Mouse (Mus musculus): ENCODE data around the gene Ncoa5. TPM values are rescaled to one million over a fixed set of nuclear protein-coding genes. Genes with fewer than 3 reads are reported as not detected.
A peak's percentile ranks its signal among the peaks of the same experiment; 100 is the strongest.

Ncoa5 gene
- total and polyA plus RNA-seq, 2 experiments from 2014 or later = 65.5 to 74.5 TPM

DNA sequence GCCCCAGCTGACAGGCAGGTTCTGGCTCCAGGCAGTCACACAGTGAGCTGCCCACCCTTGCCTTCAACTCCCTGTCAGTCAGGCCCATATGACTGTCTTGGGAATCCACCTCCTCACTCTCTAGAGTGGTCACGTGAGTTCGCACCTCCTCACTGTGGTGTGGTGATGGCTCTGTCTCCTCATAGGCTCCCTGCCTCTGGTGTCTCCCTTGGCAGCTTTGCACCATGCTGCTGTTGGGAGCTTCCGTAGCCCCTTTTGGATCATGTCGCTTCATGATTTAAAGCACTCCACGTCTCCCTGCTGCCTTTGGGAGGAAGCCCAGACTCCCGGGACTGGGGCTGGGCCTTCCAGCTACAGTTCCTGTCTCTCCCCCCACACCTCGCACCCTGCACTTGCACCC lies 29.8 kb upstream of the Ncoa5 start:
- Histone ChIP-seq H3K4me3 (ENCODE audit: low read depth, low read length) (no peak overlapping the region), H3K9me3 (ENCODE audit: low read length) (no peaks in the 10 kb centered on the region), H3K4me1 (ENCODE audit: insufficient read depth, low read length) (no peaks in the 10 kb centered on the region), H3K36me3 (ENCODE audit: insufficient read depth, low read length) (no peaks in the 10 kb centered on the region), H3K27ac (ENCODE audit: low read depth, low read length) (no peak overlapping the region), H3K27me3 (ENCODE audit: insufficient read depth, low read length) (no peaks in the 10 kb centered on the region), H3K4me2 (ENCODE audit: low read depth, low read length, poor library complexity, severe bottlenecking) (no peak overlapping the region), H3K9ac (replicated peaks; ENCODE audit: low read length, poor library complexity, severe bottlenecking) (no peak overlapping the region)
- ATAC-seq (ENCODE audit: low FRiP score) = no peak
- 71% methylated on average over 7 of the region's 7 CpGs for WGBS
- no peak for DNase-seq (ENCODE audit: low spot score)
- TF ChIP-seq CTCF (IDR thresholded peaks at IDR 0.05) = no peak

- TF ChIP-seq CTCF (IDR thresholded peaks at IDR 0.05) = no peak
- Histone ChIP-seq H3K9ac (replicated peaks; ENCODE audit: low read length, poor library complexity, severe bottlenecking) (no peak overlapping the region), H3K4me1 (ENCODE audit: insufficient read depth, low read length) (no peaks in the 10 kb centered on the region), H3K4me3 (ENCODE audit: low read depth, low read length) (no peak overlapping the region), H3K27ac (ENCODE audit: low read depth, low read length) (no peak overlapping the region), H3K9me3 (ENCODE audit: low read length) (no peaks in the 10 kb centered on the region), H3K36me3 (ENCODE audit: insufficient read depth, low read length) (no peaks in the 10 kb centered on the region), H3K27me3 (ENCODE audit: insufficient read depth, low read length) (no peaks in the 10 kb centered on the region), H3K4me2 (ENCODE audit: low read depth, low read length, poor library complexity, severe bottlenecking) (no peak overlapping the region)
- 85% methylated on average over 16 of the region's 16 CpGs for WGBS
- ATAC-seq (ENCODE audit: low FRiP score) (no peak), DNase-seq (ENCODE audit: low spot score) (no peak)
These were observed 27.2 kb upstream of the Ncoa5 start for GRCm38 (mm10) chr2:165061638-165062433.

- ATAC-seq (ENCODE audit: low FRiP score) = no peak
- Histone ChIP-seq H3K9ac (replicated peaks; ENCODE audit: low read length, poor library complexity, severe bottlenecking) (no peak overlapping the region), H3K9me3 (ENCODE audit: low read length) (no peaks in the 10 kb centered on the region), H3K4me1 (ENCODE audit: insufficient read depth, low read length) (no peaks in the 10 kb centered on the region), H3K4me2 (ENCODE audit: low read depth, low read length, poor library complexity, severe bottlenecking) (no peak overlapping the region), H3K27me3 (ENCODE audit: insufficient read depth, low read length) (no peaks in the 10 kb centered on the region), H3K4me3 (ENCODE audit: low read depth, low read length) (no peak overlapping the region), H3K36me3 (ENCODE audit: insufficient read depth, low read length) (no peaks in the 10 kb centered on the region), H3K27ac (ENCODE audit: low read depth, low read length) (no peak overlapping the region)
- 90% methylated on average over 4 of the region's 4 CpGs for WGBS
- TF ChIP-seq CTCF (IDR thresholded peaks at IDR 0.05) = no peak
- DNase-seq (ENCODE audit: low spot score) = no peak
These were observed 25.3 kb upstream of the Ncoa5 start for GRCm38 (mm10) chr2:165059961-165060360.

DNA sequence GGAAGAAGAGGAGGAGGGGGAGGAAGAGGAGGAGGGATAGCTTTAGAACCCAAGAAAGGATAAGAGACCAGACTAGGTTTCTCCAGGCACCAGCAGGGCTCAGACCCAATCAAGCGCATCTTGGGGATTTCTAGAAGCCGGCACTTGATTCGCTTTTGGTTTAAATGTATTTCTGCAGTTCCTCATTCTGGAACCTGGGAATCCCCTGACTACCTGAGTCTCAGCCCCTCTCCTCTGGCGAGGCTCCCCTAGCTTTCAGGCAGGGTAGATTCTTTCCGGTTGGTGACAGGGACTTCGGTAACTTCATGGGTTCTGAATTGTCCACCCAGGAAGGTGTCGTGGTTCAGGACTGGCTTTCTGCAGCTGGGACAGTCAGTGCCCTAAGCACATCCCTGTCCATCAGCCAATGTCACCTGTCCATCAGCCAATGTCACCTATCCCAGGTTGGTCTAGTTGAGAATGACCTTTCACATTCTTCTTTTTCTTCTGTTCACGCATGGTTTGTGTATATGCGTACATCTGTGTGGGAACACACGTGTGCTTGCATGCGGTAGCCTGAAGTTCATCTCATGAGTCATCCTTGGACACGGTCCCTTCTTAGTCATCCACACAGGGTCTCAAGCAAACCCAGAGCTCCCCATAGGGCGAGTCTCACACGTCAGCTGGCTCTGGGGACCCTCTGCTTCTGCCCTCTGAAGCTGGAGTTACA lies 21.9 kb upstream of the Ncoa5 start:
- H3K36me3 ChIP-seq (ENCODE audit: insufficient read depth, low read length) = no peaks in the 10 kb centered on the region
- no peak overlapping the region for H3K4me2 ChIP-seq (ENCODE audit: low read depth, low read length, poor library complexity, severe bottlenecking)
- TF ChIP-seq CTCF (IDR thresholded peaks at IDR 0.05) = no peak
- H3K4me1 ChIP-seq (ENCODE audit: insufficient read depth, low read length) = no peaks in the 10 kb centered on the region
- H3K27ac ChIP-seq (ENCODE audit: low read depth, low read length) = no peak overlapping the region
- H3K9me3 ChIP-seq (ENCODE audit: low read length) = no peaks in the 10 kb centered on the region
- H3K9ac ChIP-seq (replicated peaks; ENCODE audit: low read length, poor library complexity, severe bottlenecking) = no peak overlapping the region
- ATAC-seq (ENCODE audit: low FRiP score) = no peak
- WGBS = 85% methylated on average over 14 of the region's 14 CpGs
- H3K27me3 ChIP-seq (ENCODE audit: insufficient read depth, low read length) = no peaks in the 10 kb centered on the region
- no peak for DNase-seq (ENCODE audit: low spot score)
- H3K4me3 ChIP-seq (ENCODE audit: low read depth, low read length) = no peak overlapping the region

DNA sequence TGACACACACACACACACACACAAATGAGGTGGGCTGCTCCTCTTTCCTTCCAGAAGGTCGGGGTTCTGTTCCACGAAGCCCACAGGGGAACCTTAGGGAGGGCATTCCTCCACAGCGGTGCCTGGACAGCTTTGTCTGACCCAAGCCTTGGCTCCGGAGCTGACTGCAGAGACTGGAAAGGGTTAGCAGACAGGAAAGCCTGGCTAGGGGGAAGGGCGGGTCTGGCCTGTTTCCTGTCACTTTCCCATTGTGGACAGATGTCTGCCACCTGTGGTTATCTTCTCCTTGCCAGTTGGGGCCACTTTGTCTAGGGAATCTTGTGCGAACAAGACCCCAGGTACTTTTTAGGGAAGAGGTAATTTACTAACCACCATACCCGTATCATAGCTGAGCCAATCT lies 21.2 kb upstream of the Ncoa5 start:
- H3K27me3 ChIP-seq (ENCODE audit: insufficient read depth, low read length) = no peaks in the 10 kb centered on the region
- no peak overlapping the region for H3K9ac ChIP-seq (replicated peaks; ENCODE audit: low read length, poor library complexity, severe bottlenecking)
- TF ChIP-seq CTCF (IDR thresholded peaks at IDR 0.05) = no peak
- no peaks in the 10 kb centered on the region for H3K9me3 ChIP-seq (ENCODE audit: low read length)
- H3K27ac ChIP-seq (ENCODE audit: low read depth, low read length) = no peak overlapping the region
- no peak for ATAC-seq (ENCODE audit: low FRiP score)
- H3K4me3 ChIP-seq (ENCODE audit: low read depth, low read length) = peak overlapping the region; percentile 10; the same call in 1 of the 2 replicates
- H3K4me2 ChIP-seq (ENCODE audit: low read depth, low read length, poor library complexity, severe bottlenecking) = no peak overlapping the region; the same call in 1 of the 2 replicates
- 11% methylated on average over 7 of the region's 7 CpGs for WGBS
- H3K36me3 ChIP-seq (ENCODE audit: insufficient read depth, low read length) = no peaks in the 10 kb centered on the region
- no peak for DNase-seq (ENCODE audit: low spot score)
- no peaks in the 10 kb centered on the region for H3K4me1 ChIP-seq (ENCODE audit: insufficient read depth, low read length)
